Comparison of ENCODE assay signal across 17 mouse cellular contexts in the genomic region with DNA sequence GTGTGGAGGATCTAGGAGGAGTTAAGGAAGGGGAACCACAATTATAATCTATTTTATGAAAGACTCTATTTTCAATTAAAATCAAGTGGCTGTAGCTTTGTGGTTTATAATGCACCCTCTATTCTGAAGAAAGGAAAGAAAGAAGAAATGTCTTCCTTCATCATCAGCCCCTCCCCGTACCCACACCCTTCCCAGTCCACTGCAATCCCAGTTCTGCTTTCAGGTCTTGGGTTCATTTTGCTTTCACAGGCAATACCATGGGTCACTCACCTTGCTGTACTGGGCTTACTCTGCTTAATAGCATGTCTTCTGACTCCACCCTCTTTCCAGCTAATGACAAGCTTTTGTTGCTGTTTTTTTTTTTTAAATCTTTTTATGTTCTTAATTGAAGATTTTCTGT. TPM values are rescaled to one million over a fixed set of nuclear protein-coding genes. Genes with fewer than 3 reads are reported as not detected.
"Had no signal": no experiment of that assay in that cellular context is flagged by ENCODE, and none has a peak within 500 bp of the region (broad histone marks: within the 10 kb centered on the region; RNA-seq: fewer than 3 reads in every experiment).

No protein-coding gene starts in this region.

- H3K27me3 ChIP-seq: neural tube, embryonic 13.5 days; neural tube, embryonic 15.5 days; stomach, embryonic 15.5 days had no signal

- DNase-seq: retina, postnatal 1 day; right cerebral cortex, adult 18-20 months; right cerebral cortex, postnatal 25 days; right cerebral cortex, postnatal 4 days; spleen, adult 18-20 months; thymus, adult 18-20 months; thymus, adult 2 months; thymus, postnatal 14 days; thymus, postnatal 25 days; thymus, postnatal 36 days; thymus, postnatal 4 days had no signal

- H3K9me3 ChIP-seq: neural tube, embryonic 13.5 days; neural tube, embryonic 15.5 days; stomach, embryonic 15.5 days had no signal

- H3K4me3 ChIP-seq: neural tube, embryonic 13.5 days; neural tube, embryonic 15.5 days; stomach, embryonic 15.5 days had no signal

- H3K36me3 ChIP-seq: neural tube, embryonic 13.5 days; neural tube, embryonic 15.5 days; stomach, embryonic 15.5 days had no signal

- H3K9ac ChIP-seq: neural tube, embryonic 13.5 days; neural tube, embryonic 15.5 days; stomach, embryonic 15.5 days had no signal

- H3K27ac ChIP-seq: neural tube, embryonic 13.5 days; neural tube, embryonic 15.5 days; stomach, embryonic 15.5 days; stomach, postnatal 0 days had no signal

- H3K4me1 ChIP-seq: neural tube, embryonic 13.5 days; neural tube, embryonic 15.5 days; stomach, embryonic 15.5 days had no signal

- H3K4me2 ChIP-seq: neural tube, embryonic 13.5 days; neural tube, embryonic 15.5 days; stomach, embryonic 15.5 days had no signal

RNA-seq across cellular contexts. Expression of a gene that starts 21.4 kb away (rescaled TPM):
- polyA plus RNA-seq: testis, adult 2 months had no signal

RNA-seq across cellular contexts. Expression of a gene that starts 24.6 kb away (rescaled TPM):
- polyA plus RNA-seq: neural tube, embryonic 14.5 days; neural tube, embryonic 15.5 days; testis, adult 2 months had no signal
